Mouse (Mus musculus) hindbrain, embryonic 14.5 days (tissue): Measurements from ENCODE around the gene Cog1. TPM values are rescaled to one million over a fixed set of nuclear protein-coding genes. Genes with fewer than 3 reads are reported as not detected.
A peak's percentile ranks its signal among the peaks of the same experiment; 100 is the strongest.

Experiments used
- ATAC-seq: fragments of 200-750 bp; cut with Nextera tagmentation; 2 replicates; pipeline ENCODE4 v1.8.0; 2017; ENCODE audit warnings: moderate number of reproducible peaks, mild to moderate bottlenecking, moderate TSS enrichment, moderate library complexity; ENCODE audit not compliant: low FRiP score
- DNase-seq: peaks from one replicate; pipeline ENCODE4 v3.0.0-alpha.2; 2015; ENCODE audit warnings: low spot score
- H3K27ac ChIP-seq: fragments of 300-500 bp; sonication (generic); 2 replicates; pipeline ENCODE4 v1.5.1; 2014; ENCODE audit warnings: mild to moderate bottlenecking, moderate library complexity
- H3K27me3 ChIP-seq: fragments of 300-500 bp; sonication (generic); 2 replicates; pipeline ENCODE4 v1.6.1; 2014; ENCODE audit warnings: mild to moderate bottlenecking, low read length, mixed read lengths; ENCODE audit not compliant: control insufficient read depth, insufficient read depth
- H3K36me3 ChIP-seq: fragments of 300-500 bp; sonication (generic); replicated peaks from 2 replicates; pipeline ENCODE4 v1.6.1; 2014; ENCODE audit not compliant: control insufficient read depth, insufficient read depth
- H3K4me1 ChIP-seq: fragments of 300-500 bp; sonication (generic); replicated peaks from 2 replicates; pipeline ENCODE4 v1.6.1; 2014; ENCODE audit warnings: antibody characterized with exemption, low read length, mixed read lengths; ENCODE audit not compliant: control insufficient read depth, insufficient read depth
- H3K4me2 ChIP-seq: fragments of 300-500 bp; sonication (generic); replicated peaks from 2 replicates; pipeline ENCODE4 v1.6.1; 2014; ENCODE audit warnings: mild to moderate bottlenecking, moderate library complexity
- H3K4me3 ChIP-seq: fragments of 300-500 bp; sonication (generic); replicated peaks from 2 replicates; pipeline ENCODE4 v1.5.1; 2014; ENCODE audit warnings: mild to moderate bottlenecking, low read length
- H3K9ac ChIP-seq: fragments of 300-500 bp; sonication (generic); 2 replicates; pipeline ENCODE4 v1.6.1; 2014
- H3K9me3 ChIP-seq: fragments of 300-500 bp; sonication (generic); 2 replicates; pipeline ENCODE4 v1.6.1; 2016; ENCODE audit warnings: low read length; ENCODE audit not compliant: control insufficient read depth
- WGBS: fragments of 180-500 bp; shearing (Covaris S2); extraction: QIAGEN DNeasy Blood & Tissue Kit; methylation state at CpG from one replicate; pipeline ENCODE4 v1.1.7; 2014; 5-methylcytosine and 5-hydroxymethylcytosine counted together
- polyA plus RNA-seq: library from polyadenylated mRNA; unstranded; fragments of >200 nt; fragmentation: Nextera tagmentation; extraction: Ambion mirVana; gene quantifications from 2 replicates; pipeline ENCODE4 v1.2.1, GENCODE M21; 2014

Gene Cog1
- polyA plus RNA-seq, 1 experiment from 2014 or later: 38.0 TPM

- WGBS: under 1% methylated on average over 67 of the region's 73 CpGs
- peaks cover 35% of the 10 kb centered on the region for H3K4me1 ChIP-seq
- peak; percentile 94 for ATAC-seq
Observed at GRCm38 (mm10) chr11:113683957-113684706, 35.2 kb downstream of the Cog1 start, which contains the start of the genes Fam104a and D11Wsu47e. TSS of gene Fam104a (minus strand) at chr11:113684155. TSS of gene D11Wsu47e (plus strand) at chr11:113684412.

GRCm38 (mm10) chr11:113684707-113685426, 35.9 kb downstream of the Cog1 start:
- Histone ChIP-seq H3K4me1 (peaks cover 35% of the 10 kb centered on the region), H3K9me3 (no peaks in the 10 kb centered on the region), H3K27ac (peak overlapping the region; percentile 90; the same call in 1 of the 2 replicates), H3K36me3 (peaks cover 24% of the 10 kb centered on the region), H3K9ac (peak overlapping the region; percentile 81), H3K4me2 (peak overlapping the region; percentile 90), H3K27me3 (no peaks in the 10 kb centered on the region), H3K4me3 (peak overlapping the region; percentile 89)
- WGBS: 44% methylated on average over 25 of the region's 25 CpGs
- DNase-seq (no peak), ATAC-seq (0 out of 2 replicates have a peak, but pooled peaks have one; percentile 1)

More at GRCm38 (mm10) chr11:113683957-113684706, 35.2 kb downstream of the Cog1 start, which contains the start of the genes Fam104a and D11Wsu47e:
- H3K9me3 ChIP-seq: no peaks in the 10 kb centered on the region
- H3K4me3 ChIP-seq: peak within 1 kb of the TSS; percentile 89
- DNase-seq: peak; percentile 96
- peak within 1 kb of the TSS; percentile 90 for H3K27ac ChIP-seq
- peak within 1 kb of the TSS; percentile 90 for H3K4me2 ChIP-seq
- H3K27me3 ChIP-seq: no peaks in the 10 kb centered on the region
- H3K36me3 ChIP-seq: peaks cover 17% of the 10 kb centered on the region
- H3K9ac ChIP-seq: peak within 1 kb of the TSS; percentile 81

DNA sequence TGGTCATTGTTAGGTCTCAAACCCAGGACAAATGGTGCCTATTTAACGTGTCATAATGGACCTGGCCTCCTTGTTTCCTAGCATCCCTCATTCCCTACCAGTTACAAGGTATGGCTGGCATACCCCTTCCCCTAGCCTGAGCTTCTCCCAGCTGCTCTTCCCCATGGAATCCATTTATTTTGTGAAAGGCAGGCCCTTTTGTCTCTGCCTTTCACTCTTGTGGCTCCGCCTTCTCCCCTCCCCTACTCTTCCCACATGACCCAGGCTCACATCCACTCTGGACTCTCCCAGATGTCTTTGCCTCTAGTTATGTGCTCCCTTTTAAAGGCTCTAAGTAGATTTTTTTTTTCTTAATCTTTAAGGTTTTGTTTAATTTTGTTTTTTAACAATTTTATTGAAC, 38.1 kb downstream of the Cog1 start:
- H3K27me3 ChIP-seq: no peaks in the 10 kb centered on the region
- no peak overlapping the region for H3K9ac ChIP-seq
- H3K4me1 ChIP-seq: peaks cover 23% of the 10 kb centered on the region
- no peak overlapping the region for H3K4me3 ChIP-seq
- peaks cover 33% of the 10 kb centered on the region for H3K36me3 ChIP-seq
- ATAC-seq: no peak
- DNase-seq: no peak
- H3K27ac ChIP-seq: no peak overlapping the region
- WGBS: 24% methylated on average over 2 of the region's 2 CpGs
- no peak overlapping the region for H3K4me2 ChIP-seq
- H3K9me3 ChIP-seq: no peaks in the 10 kb centered on the region

- Histone ChIP-seq H3K27ac (no peak overlapping the region), H3K4me1 (peaks cover 4% of the 10 kb centered on the region), H3K27me3 (no peaks in the 10 kb centered on the region), H3K9ac (no peak overlapping the region), H3K4me2 (no peak overlapping the region), H3K9me3 (no peaks in the 10 kb centered on the region), H3K36me3 (peaks cover 65% of the 10 kb centered on the region), H3K4me3 (no peak overlapping the region)
- ATAC-seq (no peak), DNase-seq (no peak)
- WGBS: 92% methylated on average over 12 of the region's 12 CpGs
Observed at GRCm38 (mm10) chr11:113690506-113690905, 41.5 kb downstream of the Cog1 start.

- 87% methylated on average over 5 of the region's 5 CpGs for WGBS
- Histone ChIP-seq H3K27me3 (no peaks in the 10 kb centered on the region), H3K27ac (no peak overlapping the region), H3K4me3 (no peak overlapping the region), H3K36me3 (peaks cover 73% of the 10 kb centered on the region), H3K4me2 (no peak overlapping the region), H3K9ac (no peak overlapping the region), H3K9me3 (no peaks in the 10 kb centered on the region), H3K4me1 (no peaks in the 10 kb centered on the region; the same call in 1 of the 2 replicates)
- DNase-seq (no peak), ATAC-seq (no peak)
Observed at GRCm38 (mm10) chr11:113691318-113691717, 42.3 kb downstream of the Cog1 start.

GRCm38 (mm10) chr11:113691851-113692250, 42.9 kb downstream of the Cog1 start:
- Histone ChIP-seq H3K36me3 (peaks cover 76% of the 10 kb centered on the region), H3K9ac (no peak overlapping the region), H3K9me3 (no peaks in the 10 kb centered on the region), H3K27ac (no peak overlapping the region), H3K27me3 (no peaks in the 10 kb centered on the region), H3K4me1 (no peaks in the 10 kb centered on the region; the same call in 1 of the 2 replicates), H3K4me3 (no peak overlapping the region), H3K4me2 (no peak overlapping the region)
- WGBS: 70% methylated on average over 3 of the region's 3 CpGs
- no peak for ATAC-seq
- DNase-seq: no peak

- ATAC-seq: no peak
- Histone ChIP-seq H3K36me3 (peaks cover 51% of the 10 kb centered on the region), H3K4me1 (no peaks in the 10 kb centered on the region), H3K27ac (no peak overlapping the region), H3K27me3 (no peaks in the 10 kb centered on the region), H3K9ac (no peak overlapping the region), H3K4me2 (no peak overlapping the region), H3K9me3 (no peaks in the 10 kb centered on the region), H3K4me3 (no peak overlapping the region)
- WGBS: 70% methylated on average over 5 of the region's 5 CpGs
- no peak for DNase-seq
Observed at GRCm38 (mm10) chr11:113697571-113697970, 48.6 kb downstream of the Cog1 start.

- H3K4me2 ChIP-seq: no peak overlapping the region
- H3K4me3 ChIP-seq: no peak overlapping the region
- H3K4me1 ChIP-seq: no peaks in the 10 kb centered on the region
- ATAC-seq (no peak), DNase-seq (no peak)
- H3K27me3 ChIP-seq: no peaks in the 10 kb centered on the region
- no peak overlapping the region for H3K27ac ChIP-seq
- no peaks in the 10 kb centered on the region for H3K9me3 ChIP-seq
- H3K9ac ChIP-seq: no peak overlapping the region
- 77% methylated on average over 12 of the region's 12 CpGs for WGBS
- H3K36me3 ChIP-seq: peaks cover 46% of the 10 kb centered on the region
Observed at GRCm38 (mm10) chr11:113698013-113698545, 49.1 kb downstream of the Cog1 start.

GRCm38 (mm10) chr11:113699643-113700042, 50.7 kb downstream of the Cog1 start:
- no peaks in the 10 kb centered on the region for H3K27me3 ChIP-seq
- DNase-seq (no peak), ATAC-seq (no peak)
- H3K9me3 ChIP-seq: no peaks in the 10 kb centered on the region
- peaks cover 33% of the 10 kb centered on the region for H3K36me3 ChIP-seq
- no peaks in the 10 kb centered on the region for H3K4me1 ChIP-seq
- WGBS: 87% methylated on average over 7 of the region's 7 CpGs
- no peak overlapping the region for H3K27ac ChIP-seq
- H3K4me2 ChIP-seq: no peak overlapping the region
- no peak overlapping the region for H3K4me3 ChIP-seq
- H3K9ac ChIP-seq: no peak overlapping the region
